Mouse (Mus musculus) MEL (cell line): ENCODE measurements at regions not wholly inside any gene's neighbourhood (a gene's known extent, or its start where the extent isn't known, plus 50 kb on each side); places are given as distances from the start of the nearest gene placed in this dataset.

Experiments used
- DNase-seq: peaks from one replicate; pipeline ENCODE4 v3.0.0; 2011; ENCODE audit warnings: low read depth, low spot score
- H3K27ac ChIP-seq: 2 replicates; pipeline ENCODE4 v1.5.1; 2012; ENCODE audit warnings: low read depth, mild to moderate bottlenecking, control low read depth, low read length, moderate library complexity; ENCODE audit not compliant: control insufficient read depth
- H3K27me3 ChIP-seq, 2 experiments: fragments of 150-350 bp in 1 of 2; sonication (generic) in 1 of 2; 2 replicates each; pipeline ENCODE4 v1.6.1; 2012; ENCODE audit warnings: low read length in 2 of 2, mild to moderate bottlenecking in 2 of 2, improper control_type of control experiment in 1 of 2, moderate library complexity in 1 of 2; ENCODE audit not compliant: insufficient read depth in 2 of 2, control insufficient read depth in 1 of 2
- H3K36me3 ChIP-seq, 2 experiments: 2 replicates each; pipeline ENCODE4 v1.6.1; 2012 to 2014; ENCODE audit warnings: low read length in 2 of 2, improper control_type of control experiment in 1 of 2, inconsistent platforms in 1 of 2, mild to moderate bottlenecking in 1 of 2; ENCODE audit not compliant: insufficient read depth in 2 of 2, control insufficient read depth in 1 of 2
- H3K4me1 ChIP-seq, 2 experiments: fragments of 150-350 bp in 1 of 2; sonication (generic) in 1 of 2; 2 replicates each; pipeline ENCODE4 v1.6.1; 2012; ENCODE audit warnings: low read length in 2 of 2, improper control_type of control experiment in 1 of 2, mild to moderate bottlenecking in 1 of 2; ENCODE audit not compliant: insufficient read depth in 2 of 2, control insufficient read depth in 1 of 2
- H3K4me3 ChIP-seq, 2 experiments: fragments of 150-350 bp in 1 of 2; sonication (generic) in 1 of 2; 2 replicates each; pipeline ENCODE4 v1.5.1; 2012; ENCODE audit warnings: low read depth in 2 of 2, low read length in 2 of 2, mild to moderate bottlenecking in 2 of 2, moderate library complexity in 2 of 2, control low read depth in 1 of 2, improper control_type of control experiment in 1 of 2; ENCODE audit not compliant: control insufficient read depth in 1 of 2, insufficient read depth in 1 of 2
- H3K79me2 ChIP-seq: 2 replicates; pipeline ENCODE4 v1.6.1; 2012; ENCODE audit warnings: mild to moderate bottlenecking, low read length, moderate library complexity; ENCODE audit not compliant: control insufficient read depth, poor library complexity, insufficient read depth
- H3K9ac ChIP-seq: 2 replicates; pipeline ENCODE4 v1.6.1; 2012; ENCODE audit warnings: low read depth, mild to moderate bottlenecking, control low read depth, low read length, moderate library complexity; ENCODE audit not compliant: control insufficient read depth, poor library complexity, severe bottlenecking
- H3K9me3 ChIP-seq: fragments of 150-350 bp; sonication (generic); replicated peaks from 2 replicates; pipeline ENCODE4 v1.6.1; 2012; ENCODE audit warnings: mild to moderate bottlenecking, low read length, improper control_type of control experiment, moderate library complexity; ENCODE audit not compliant: insufficient read depth
- CHD1 ChIP-seq: IDR thresholded peaks from 2 replicates; pipeline ENCODE4 v1.6.1; 2012; ENCODE audit warnings: low read depth, mild to moderate bottlenecking, inconsistent platforms, low read length, improper control_type of control experiment
- CHD2 ChIP-seq: IDR thresholded peaks from 2 replicates; pipeline ENCODE4 v1.6.1; 2011; ENCODE audit warnings: low read length, improper control_type of control experiment
- CTCF ChIP-seq, 3 experiments: IDR thresholded peaks in 2 of 3; conservative IDR thresholded peaks in 1 of 3; 2 replicates each; pipeline ENCODE4 v1.5.1; 2011 to 2012; ENCODE audit warnings: low read length in 3 of 3, low read depth in 2 of 3, mild to moderate bottlenecking in 2 of 3, improper control_type of control experiment in 1 of 3, inconsistent platforms in 1 of 3, mixed read lengths in 1 of 3, moderate library complexity in 1 of 3; ENCODE audit not compliant: control insufficient read depth in 1 of 3, insufficient read depth in 1 of 3, poor library complexity in 1 of 3, severe bottlenecking in 1 of 3
- ELF1 ChIP-seq: IDR thresholded peaks from 2 replicates; pipeline ENCODE4 v1.6.1; 2014; ENCODE audit warnings: low read depth, mild to moderate bottlenecking, inconsistent platforms, low read length, improper control_type of control experiment, moderate library complexity
- EP300 ChIP-seq, 2 experiments: IDR thresholded peaks; 2 replicates each; pipeline ENCODE4 v1.6.1; 2011; ENCODE audit warnings: improper control_type of control experiment in 2 of 2, low read length in 2 of 2, low read depth in 1 of 2, mild to moderate bottlenecking in 1 of 2
- ETS1 ChIP-seq: IDR thresholded peaks from 2 replicates; pipeline ENCODE4 v1.6.1; 2012; ENCODE audit warnings: low read depth, mild to moderate bottlenecking, inconsistent platforms, low read length, improper control_type of control experiment, moderate library complexity
- JUND ChIP-seq: IDR thresholded peaks from 2 replicates; pipeline ENCODE4 v1.6.1; 2011; ENCODE audit warnings: low read depth, mild to moderate bottlenecking, improper control_type of control experiment, low read length
- MYB ChIP-seq: IDR thresholded peaks from 2 replicates; pipeline ENCODE4 v1.6.1; 2011; ENCODE audit warnings: mild to moderate bottlenecking, low read depth, low read length, improper control_type of control experiment
- MYC ChIP-seq: IDR thresholded peaks from 2 replicates; pipeline ENCODE4 v1.6.1; 2011; ENCODE audit warnings: low read depth, mild to moderate bottlenecking, low read length, improper control_type of control experiment, moderate library complexity
- NELFE ChIP-seq: IDR thresholded peaks from 2 replicates; pipeline ENCODE4 v1.6.1; 2011; ENCODE audit warnings: low read depth, low read length, improper control_type of control experiment
- RAD21 ChIP-seq: IDR thresholded peaks from 2 replicates; pipeline ENCODE4 v1.6.1; 2011; ENCODE audit warnings: mild to moderate bottlenecking, low read depth, low read length, improper control_type of control experiment
- RCOR1 ChIP-seq: IDR thresholded peaks from 2 replicates; pipeline ENCODE4 v1.6.1; 2012; ENCODE audit warnings: low read depth, mild to moderate bottlenecking, inconsistent platforms, low read length, improper control_type of control experiment
- TAL1 ChIP-seq: IDR thresholded peaks from 2 replicates; pipeline ENCODE4 v1.6.1; 2012; ENCODE audit warnings: mild to moderate bottlenecking, inconsistent platforms, low read length, moderate library complexity, mixed read lengths
- TBP ChIP-seq: IDR thresholded peaks from 2 replicates; pipeline ENCODE4 v1.8.0; 2011; ENCODE audit warnings: low read depth, low read length, improper control_type of control experiment
- UBTF ChIP-seq: IDR thresholded peaks from 2 replicates; pipeline ENCODE4 v1.6.1; 2012; ENCODE audit warnings: low read depth, mild to moderate bottlenecking, inconsistent platforms, low read length, improper control_type of control experiment, moderate library complexity, borderline replicate concordance; ENCODE audit not compliant: insufficient read depth
- USF1 ChIP-seq: IDR thresholded peaks from 2 replicates; pipeline ENCODE4 v1.6.1; 2014; ENCODE audit warnings: low read depth, mild to moderate bottlenecking, inconsistent platforms, low read length, improper control_type of control experiment, moderate library complexity
- ZKSCAN1 ChIP-seq: IDR thresholded peaks from 2 replicates; pipeline ENCODE4 v1.6.1; 2012; ENCODE audit warnings: low read depth, mild to moderate bottlenecking, inconsistent platforms, low read length, improper control_type of control experiment, moderate library complexity
- ZMIZ1 ChIP-seq: IDR thresholded peaks from 2 replicates; pipeline ENCODE4 v1.6.1; 2012; ENCODE audit warnings: low read depth, mild to moderate bottlenecking, inconsistent platforms, low read length, improper control_type of control experiment, moderate library complexity
- ZNF384 ChIP-seq: IDR thresholded peaks from 2 replicates; pipeline ENCODE4 v1.6.1; 2012; ENCODE audit warnings: low read depth, mild to moderate bottlenecking, inconsistent platforms, low read length, improper control_type of control experiment

DNA sequence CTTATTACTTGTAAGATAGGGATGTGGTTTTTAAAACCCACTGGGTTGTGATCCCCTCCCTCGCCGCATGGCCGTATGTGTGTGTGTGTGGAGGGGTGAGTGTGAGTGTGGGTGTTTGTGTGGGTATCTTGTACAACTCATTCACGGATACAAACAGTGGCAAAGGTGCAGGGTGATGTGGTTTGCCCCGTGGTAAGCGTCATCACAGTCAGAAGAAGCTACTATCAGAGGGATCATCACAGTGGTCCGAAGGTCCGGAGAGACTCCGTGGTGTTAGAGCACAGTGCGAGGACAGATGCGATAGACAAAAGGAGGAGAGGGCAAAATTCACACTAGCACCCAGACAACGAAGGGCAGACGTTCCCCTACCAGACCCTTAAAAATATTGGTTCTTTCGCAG, 97.0 kb upstream of the Oxgr1 start:
- Histone ChIP-seq H3K79me2 (no peaks in the 10 kb centered on the region), H3K4me1 (no peaks in the 10 kb centered on the region), H3K27me3 (no peaks in the 10 kb centered on the region), H3K27ac (no peak overlapping the region), H3K9me3 (no peaks in the 10 kb centered on the region), H3K4me3 (no peak overlapping the region), H3K9ac (no peak overlapping the region), H3K36me3 (no peaks in the 10 kb centered on the region)
- no peak for TF ChIP-seq NELFE
- DNase-seq: no peak

GRCm38 (mm10) chr14:120139671-120140071, 97.4 kb upstream of the Oxgr1 start:
- Histone ChIP-seq H3K36me3 (no peaks in the 10 kb centered on the region), H3K4me1 (no peaks in the 10 kb centered on the region)
- no peak for DNase-seq
- TF ChIP-seq EP300 (IDR thresholded peaks at IDR 0.05; ENCODE audit: low read depth in 1 of 2, low read length in 2 of 2) (no peak), MYC (no peak), JUND (no peak), ETS1 (no peak), MYB (no peak), ZMIZ1 (no peak), ELF1 (no peak), USF1 (no peak), NELFE (no peak), CHD1 (no peak), UBTF (no peak), CTCF (IDR thresholded peaks at IDR 0.05 in 2 of 3, conservative IDR thresholded peaks at IDR 0.05 in 1 of 3; ENCODE audit: control insufficient read depth in 1 of 3, insufficient read depth in 1 of 3, low read depth in 2 of 3, low read length in 3 of 3, poor library complexity in 1 of 3, severe bottlenecking in 1 of 3) (no peak), TAL1 (no peak), ZNF384 (no peak), TBP (no peak), ZKSCAN1 (no peak), CHD2 (no peak), RCOR1 (no peak), RAD21 (no peak)
- TF ChIP-seq, all 39 proteins: peak for 0
- H3K27me3 ChIP-seq: no peaks in the 10 kb centered on the region
- H3K27ac ChIP-seq: no peak overlapping the region
- no peaks in the 10 kb centered on the region for H3K79me2 ChIP-seq
- H3K9ac ChIP-seq: no peak overlapping the region
- no peak overlapping the region for H3K4me3 ChIP-seq
- no peaks in the 10 kb centered on the region for H3K9me3 ChIP-seq
